Mouse (Mus musculus) olfactory bulb, adult 2 months (tissue): ENCODE results near the gene Chd5.

ENCODE experiments used
- CTCF ChIP-seq: fragments of 200-500 bp; IDR thresholded peaks from 2 replicates; pipeline ENCODE4 v1.5.1; 2012; ENCODE audit warnings: low read depth, mild to moderate bottlenecking, low read length, moderate library complexity; ENCODE audit not compliant: insufficient read depth
- POLR2A ChIP-seq: fragments of 200-500 bp; IDR thresholded peaks from 2 replicates; pipeline ENCODE4 v1.6.1; 2012; ENCODE audit warnings: mild to moderate bottlenecking, low read depth, low read length, moderate library complexity; ENCODE audit not compliant: insufficient read depth

- TF ChIP-seq CTCF (no peak), POLR2A (no peak)
Measured at GRCm38 (mm10) chr4:152344651-152345050, 6.2 kb downstream of the Chd5 start.
